Mouse (Mus musculus): Measurements from ENCODE around the gene Olfr1437.
"Not testable (repeated sequence)": the region's sequence is repeated elsewhere in the genome, so short reads cannot be mapped to it uniquely, and the experiment has no call there.

Gene Olfr1437

DNA sequence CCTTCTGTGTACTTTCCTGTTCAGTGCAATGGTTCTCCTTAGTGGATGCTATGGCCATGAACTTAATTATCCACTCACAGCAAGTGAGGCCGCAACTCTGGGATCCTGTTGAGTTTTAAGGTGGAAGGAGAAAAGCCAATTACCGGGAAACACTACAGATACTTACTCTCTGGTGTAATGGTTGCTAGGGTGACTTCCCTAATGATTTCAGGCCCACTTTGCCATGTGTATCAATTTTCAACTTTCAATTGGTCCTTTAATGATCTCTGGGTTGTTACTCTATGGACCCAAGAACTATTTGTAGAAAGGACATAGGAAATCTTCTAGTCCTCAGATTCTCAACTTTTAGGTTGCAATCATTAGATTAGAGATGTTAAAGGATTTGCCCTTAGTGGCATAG is at the start of gene Olfr1437:
TSS of gene Olfr1437 (minus strand) at position 101 of the 400 bp plus-strand sequence.
- no peak for DNase-seq (ENCODE audit: low read depth)

DNA sequence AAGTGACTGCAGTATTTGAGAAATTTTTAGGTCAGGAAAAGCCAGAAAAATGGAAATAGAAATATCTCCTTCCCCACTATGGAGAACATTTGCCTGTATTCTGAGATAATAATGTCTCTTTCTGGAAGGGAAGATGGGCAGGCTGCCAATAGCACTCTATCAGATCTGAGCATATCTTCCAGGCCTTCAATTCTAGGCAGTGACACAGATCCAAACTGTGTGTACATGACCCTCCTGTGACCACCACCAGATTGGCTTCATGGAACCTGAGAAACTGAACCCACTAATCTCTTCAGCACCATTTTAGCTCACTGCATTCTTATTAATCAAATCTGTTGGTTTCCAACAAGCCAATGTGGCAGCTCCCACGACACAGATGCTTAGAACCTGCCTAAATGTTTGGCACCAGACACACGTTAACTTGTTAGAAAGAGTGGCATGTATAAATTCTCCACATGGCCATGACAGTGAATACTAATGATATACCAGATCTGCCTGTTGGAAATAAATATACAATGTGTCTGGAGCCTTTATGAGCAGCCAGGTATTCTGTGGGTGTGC is 49.6 kb upstream of the Olfr1437 start:
- DNase-seq (ENCODE audit: low read depth): no peak

DNA sequence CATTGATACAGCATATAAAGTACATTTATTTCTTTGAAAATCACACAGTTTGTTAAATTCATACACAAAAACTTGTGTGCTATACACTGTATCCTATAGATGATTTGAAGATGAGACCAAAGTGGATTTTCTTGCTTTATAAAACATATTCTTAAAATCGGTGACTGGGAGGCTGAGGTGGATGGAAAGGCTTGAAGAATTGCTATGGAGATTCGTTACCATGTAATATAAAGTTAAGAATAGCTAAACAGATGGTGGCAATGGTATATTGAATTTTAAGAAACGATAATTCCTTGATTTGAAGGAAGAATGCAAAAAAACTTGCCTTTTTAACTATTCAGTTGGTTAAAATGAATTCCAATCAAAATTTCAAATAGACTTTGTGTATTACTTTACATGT is 48.1 kb upstream of the Olfr1437 start:
- DNase-seq (ENCODE audit: low read depth): no peak

DNA sequence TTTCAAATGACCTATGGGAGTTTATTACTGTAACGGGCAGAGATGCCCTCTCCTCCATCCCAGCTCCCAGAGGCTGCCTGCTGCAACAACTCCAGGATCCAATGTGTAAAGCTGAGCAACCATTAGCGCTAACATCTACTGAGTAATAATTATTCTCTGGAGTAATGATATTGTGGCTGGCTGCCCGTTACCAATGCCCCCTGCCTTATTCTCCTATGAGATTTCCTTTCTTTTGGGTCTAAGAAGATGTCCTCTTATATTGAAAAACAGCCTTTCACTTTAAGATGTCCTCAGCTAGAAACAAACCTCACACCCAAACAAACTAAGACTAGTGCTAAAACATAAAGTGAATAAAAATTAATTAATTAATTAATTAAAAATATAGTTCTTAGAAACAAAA is 10.9 kb upstream of the Olfr1437 start, which contains the start of gene Olfr1438-ps1:
TSS of gene Olfr1438-ps1 (minus strand) at position 101 of the 400 bp plus-strand sequence.
- no peak for DNase-seq (ENCODE audit: low read depth)

DNA sequence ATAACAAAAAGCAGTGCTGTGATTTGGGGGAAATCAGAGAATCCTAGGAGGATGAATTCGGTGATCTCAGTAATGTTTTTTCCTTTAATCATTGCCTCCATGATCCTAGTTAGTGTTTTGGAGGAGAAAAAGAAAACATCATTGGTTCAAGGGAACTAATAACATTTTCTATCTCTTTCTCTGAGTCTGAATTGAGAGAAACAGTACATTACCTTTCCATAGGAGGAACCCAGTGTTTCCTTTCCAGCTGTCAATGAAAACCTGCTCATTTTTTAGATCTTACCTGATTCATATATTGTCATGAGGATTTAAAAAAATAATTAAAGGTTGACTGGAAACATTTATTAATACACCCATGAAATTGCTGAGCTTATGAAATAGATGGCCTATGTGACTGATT is 25.9 kb downstream of the Olfr1437 start, which contains the start of gene Olfr1436:
TSS of gene Olfr1436 (minus strand) at position 101 of the 400 bp plus-strand sequence.
- DNase-seq (ENCODE audit: low read depth): not testable (repeated sequence)

DNA sequence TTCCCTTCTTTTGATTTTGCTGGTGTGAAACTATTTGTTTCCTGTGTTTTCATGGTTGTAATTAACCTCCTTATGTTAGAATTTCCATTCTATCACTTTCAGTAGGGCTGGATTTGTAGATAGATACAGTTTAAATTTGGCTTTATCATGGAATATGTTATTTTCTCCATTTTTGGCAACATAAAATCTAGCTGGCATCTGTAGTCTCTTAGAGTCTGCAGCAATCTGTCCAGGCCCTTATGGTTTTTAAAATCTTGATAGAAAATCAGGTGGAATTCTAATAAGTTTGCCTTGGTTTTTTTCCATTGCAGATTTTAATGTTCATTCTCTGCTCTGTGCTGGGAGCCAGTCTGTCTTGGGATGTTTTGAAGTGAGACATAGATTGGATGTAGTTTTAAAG is 31.9 kb downstream of the Olfr1437 start:
- no peak for DNase-seq (ENCODE audit: low read depth)

DNA sequence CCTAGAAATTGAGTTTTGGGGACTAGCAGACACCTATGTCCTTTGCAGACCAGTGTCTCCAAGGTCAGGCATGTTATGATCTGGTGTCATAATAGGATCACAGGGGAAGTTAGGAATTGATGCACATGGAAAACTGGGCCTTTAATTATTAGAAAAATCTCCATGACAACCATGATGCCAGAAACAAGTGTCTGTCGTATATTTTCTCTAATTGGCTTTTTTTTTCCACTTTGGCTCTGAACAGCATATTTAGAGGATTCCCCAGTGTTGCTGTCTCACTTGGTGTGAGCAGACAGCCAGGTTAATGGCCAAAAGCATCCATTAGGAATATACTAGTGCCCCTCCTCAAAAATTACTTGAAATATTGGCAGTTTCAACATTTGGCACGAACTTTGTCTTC is 45.3 kb downstream of the Olfr1437 start, which contains the start of gene Olfr1434:
TSS of gene Olfr1434 (plus strand) at position 301 of the 400 bp plus-strand sequence.
- DNase-seq (ENCODE audit: low read depth): no peak
